Mouse (Mus musculus): ENCODE measurements around the gene Tshb. TPM values are rescaled to one million over a fixed set of nuclear protein-coding genes. Genes with fewer than 3 reads are reported as not detected.

Gene Tshb
- not detected for polyA plus RNA-seq (2012; fragmentation: generic; extraction: Trizol)

DNA sequence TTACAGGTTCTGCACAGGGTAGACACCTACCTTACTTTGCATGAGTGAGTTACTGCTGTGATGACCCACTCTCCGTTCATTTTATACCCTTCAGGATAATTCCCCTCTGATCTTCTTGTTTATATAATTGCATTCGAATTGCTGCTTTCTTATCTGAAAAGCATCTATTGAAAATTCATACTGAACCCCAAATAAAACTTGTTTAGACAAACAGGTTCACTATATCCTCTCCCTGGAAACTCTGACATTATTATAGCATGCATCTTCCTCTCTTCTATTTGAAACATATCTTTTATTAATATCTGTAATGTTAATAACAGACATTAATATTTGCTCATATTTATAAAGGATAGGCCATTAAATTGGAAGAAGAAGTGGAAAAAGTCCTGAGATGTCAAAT is at the start of gene Tshb:
Gene Tshb (minus strand): TSS at position 101 of the 400 bp plus-strand sequence.
- H3ac ChIP-seq (ENCODE audit: control insufficient read depth, insufficient read length), result no peak within 1 kb of the TSS
- no peak within 1 kb of the TSS for H3K4me2 ChIP-seq (ENCODE audit: low read depth)
- H3K27me3 ChIP-seq (ENCODE audit: control insufficient read depth, insufficient read depth, insufficient read length), result no peaks in the 10 kb centered on the region
- H3K4me3 ChIP-seq, result no peak within 1 kb of the TSS
- TF ChIP-seq POLR2A (IDR thresholded peaks at IDR 0.05; ENCODE audit: insufficient read length, low read depth) (no peak), TCF3 (IDR thresholded peaks at IDR 0.05; ENCODE audit: insufficient read length, low read depth) (no peak), POLR2AphosphoS2 (IDR thresholded peaks at IDR 0.05; ENCODE audit: insufficient read length, low read depth) (no peak), USF1 (IDR thresholded peaks at IDR 0.05; ENCODE audit: low read depth) (no peak), SRF (IDR thresholded peaks at IDR 0.05; ENCODE audit: control insufficient read depth, insufficient read length, low read depth) (no peak), MYOG (IDR thresholded peaks at IDR 0.05; ENCODE audit: control insufficient read depth in 1 of 3, insufficient read depth in 1 of 3, insufficient read length in 2 of 3, low read depth in 2 of 3) (no peak), CEBPB (IDR thresholded peaks at IDR 0.05; ENCODE audit: insufficient read depth, poor library complexity, severe bottlenecking) (no peak), REST (IDR thresholded peaks at IDR 0.05; ENCODE audit: insufficient read depth, insufficient read length) (no peak), TCF12 (IDR thresholded peaks at IDR 0.05; ENCODE audit: insufficient read depth, poor library complexity, severe bottlenecking) (no peak), MYOD1 (IDR thresholded peaks at IDR 0.05; ENCODE audit: control insufficient read depth in 1 of 3, insufficient read length in 2 of 3, low read depth in 2 of 3) (no peak), E2F4 (IDR thresholded peaks at IDR 0.05; ENCODE audit: insufficient read depth) (no peak), MAX (IDR thresholded peaks at IDR 0.05; ENCODE audit: low read depth) (no peak)
- no peaks in the 10 kb centered on the region for H3K79me2 ChIP-seq (ENCODE audit: control insufficient read depth, insufficient read depth)
- no peaks in the 10 kb centered on the region for H3K36me3 ChIP-seq (ENCODE audit: control insufficient read depth, insufficient read depth)

DNA sequence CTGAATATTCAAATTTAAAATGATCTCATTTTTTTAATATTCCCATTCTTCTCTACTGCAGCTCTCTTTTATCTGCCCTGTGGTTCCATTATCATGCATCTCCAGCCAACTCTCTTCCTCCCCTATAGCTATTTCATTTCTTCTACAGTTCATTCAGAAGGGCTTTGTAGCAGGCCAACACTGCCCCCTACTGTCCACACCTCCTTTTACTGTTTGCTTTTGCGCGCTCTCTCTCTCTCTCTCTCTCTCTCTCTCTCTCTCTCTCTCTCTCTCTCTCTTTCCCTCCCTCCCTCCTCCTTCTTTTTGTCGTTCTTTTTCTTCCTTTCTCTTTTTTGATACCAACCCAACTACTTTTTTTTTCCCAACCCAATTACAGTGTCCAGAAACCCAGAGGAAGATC is 21.4 kb upstream of the Tshb start:
- Histone ChIP-seq H3K4me3 (no peak overlapping the region), H3K4me2 (ENCODE audit: low read depth) (no peak overlapping the region), H3K27me3 (ENCODE audit: control insufficient read depth, insufficient read depth, insufficient read length) (no peaks in the 10 kb centered on the region), H3K79me2 (ENCODE audit: control insufficient read depth, insufficient read depth) (no peaks in the 10 kb centered on the region), H3ac (ENCODE audit: control insufficient read depth, insufficient read length) (no peak overlapping the region), H3K36me3 (ENCODE audit: control insufficient read depth, insufficient read depth) (no peaks in the 10 kb centered on the region)
- TF ChIP-seq MYOG (IDR thresholded peaks at IDR 0.05; ENCODE audit: control insufficient read depth in 1 of 3, insufficient read depth in 1 of 3, insufficient read length in 2 of 3, low read depth in 2 of 3) (no peak), CEBPB (IDR thresholded peaks at IDR 0.05; ENCODE audit: insufficient read depth, poor library complexity, severe bottlenecking) (no peak), TCF3 (IDR thresholded peaks at IDR 0.05; ENCODE audit: insufficient read length, low read depth) (no peak), POLR2AphosphoS2 (IDR thresholded peaks at IDR 0.05; ENCODE audit: insufficient read length, low read depth) (no peak), MAX (IDR thresholded peaks at IDR 0.05; ENCODE audit: low read depth) (no peak), USF1 (IDR thresholded peaks at IDR 0.05; ENCODE audit: low read depth) (no peak), TCF12 (IDR thresholded peaks at IDR 0.05; ENCODE audit: insufficient read depth, poor library complexity, severe bottlenecking) (no peak), E2F4 (IDR thresholded peaks at IDR 0.05; ENCODE audit: insufficient read depth) (no peak), REST (IDR thresholded peaks at IDR 0.05; ENCODE audit: insufficient read depth, insufficient read length) (no peak), MYOD1 (IDR thresholded peaks at IDR 0.05; ENCODE audit: control insufficient read depth in 1 of 3, insufficient read length in 2 of 3, low read depth in 2 of 3) (no peak)

DNA sequence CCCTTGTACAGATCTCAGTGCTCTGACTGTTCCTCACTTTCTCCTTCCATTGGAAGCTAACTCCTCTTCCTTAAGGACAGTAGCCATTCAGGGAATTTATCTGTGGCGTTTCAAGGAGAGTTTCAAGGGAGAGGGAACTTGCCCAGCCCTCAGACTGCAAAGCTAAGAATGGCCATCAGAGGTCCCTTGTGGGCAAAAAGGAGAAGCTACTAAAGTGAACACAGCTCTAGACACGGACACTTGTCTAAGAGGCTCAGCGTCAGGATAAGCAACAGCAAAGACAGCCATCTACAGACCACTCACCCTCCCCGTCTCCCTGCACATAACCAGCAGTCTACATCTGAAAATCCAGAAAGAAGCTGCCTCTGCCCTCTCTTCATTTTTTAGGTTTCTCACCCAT is 4.9 kb upstream of the Tshb start:
- Histone ChIP-seq H3K36me3 (ENCODE audit: control insufficient read depth, insufficient read depth) (no peaks in the 10 kb centered on the region), H3ac (ENCODE audit: control insufficient read depth, insufficient read length) (no peak overlapping the region), H3K79me2 (ENCODE audit: control insufficient read depth, insufficient read depth) (no peaks in the 10 kb centered on the region), H3K4me2 (ENCODE audit: low read depth) (no peak overlapping the region), H3K4me3 (no peak overlapping the region), H3K27me3 (ENCODE audit: control insufficient read depth, insufficient read depth, insufficient read length) (no peaks in the 10 kb centered on the region)
- TF ChIP-seq MYOD1 (IDR thresholded peaks at IDR 0.05; ENCODE audit: control insufficient read depth in 1 of 3, insufficient read length in 2 of 3, low read depth in 2 of 3), result no peak
- no peak for TF ChIP-seq USF1 (IDR thresholded peaks at IDR 0.05; ENCODE audit: low read depth)
- no peak for TF ChIP-seq CEBPB (IDR thresholded peaks at IDR 0.05; ENCODE audit: insufficient read depth, poor library complexity, severe bottlenecking)
- no peak for TF ChIP-seq E2F4 (IDR thresholded peaks at IDR 0.05; ENCODE audit: insufficient read depth)

DNA sequence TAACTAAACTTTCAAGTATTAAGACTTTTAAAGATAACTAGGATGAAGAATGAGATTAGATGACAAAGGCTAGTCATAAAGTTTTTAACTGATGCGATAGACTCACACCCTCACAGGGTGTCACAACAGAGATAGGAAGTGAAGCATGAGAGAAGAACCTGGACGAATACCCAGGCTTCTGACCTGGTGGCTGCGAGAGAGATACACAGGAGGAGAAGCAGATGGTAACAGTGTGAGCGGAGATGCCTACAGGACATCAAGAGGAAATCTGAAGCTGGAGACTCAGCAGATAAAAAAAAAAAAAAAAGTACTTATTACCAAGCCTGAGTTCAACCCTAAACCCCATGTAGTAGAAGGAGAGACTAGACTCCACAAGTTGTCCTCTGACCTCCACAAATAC is 9.5 kb downstream of the Tshb start:
- Histone ChIP-seq H3K4me2 (ENCODE audit: low read depth) (no peak overlapping the region), H3K36me3 (ENCODE audit: control insufficient read depth, insufficient read depth) (no peaks in the 10 kb centered on the region), H3ac (ENCODE audit: control insufficient read depth, insufficient read length) (no peak overlapping the region), H3K4me3 (no peak overlapping the region), H3K79me2 (ENCODE audit: control insufficient read depth, insufficient read depth) (no peaks in the 10 kb centered on the region), H3K27me3 (ENCODE audit: control insufficient read depth, insufficient read depth, insufficient read length) (no peaks in the 10 kb centered on the region)
- TF ChIP-seq CEBPB (IDR thresholded peaks at IDR 0.05; ENCODE audit: insufficient read depth, poor library complexity, severe bottlenecking), result no peak

DNA sequence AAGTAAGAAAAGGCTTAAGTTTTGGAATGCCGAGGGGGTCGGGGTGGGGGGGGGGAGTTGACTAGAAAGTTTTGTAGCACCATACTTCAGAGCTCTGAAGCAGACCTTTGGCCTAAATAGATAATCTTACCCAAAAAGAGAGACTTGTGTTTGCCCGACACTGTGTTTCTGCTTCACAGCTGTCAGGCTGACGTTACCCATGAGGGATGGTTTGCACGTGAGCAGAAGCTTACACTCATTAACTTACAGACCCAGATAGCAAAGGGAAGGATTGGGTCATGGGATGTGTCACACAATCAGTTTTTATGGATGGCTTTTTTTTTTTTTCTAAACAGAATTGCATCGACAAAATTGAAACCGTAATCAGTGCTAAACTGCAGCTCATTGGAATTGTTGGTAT is 17.7 kb downstream of the Tshb start:
- TF ChIP-seq MYOG (IDR thresholded peaks at IDR 0.05; ENCODE audit: control insufficient read depth in 1 of 3, insufficient read depth in 1 of 3, insufficient read length in 2 of 3, low read depth in 2 of 3) (no peak), TCF3 (IDR thresholded peaks at IDR 0.05; ENCODE audit: insufficient read length, low read depth) (no peak), REST (IDR thresholded peaks at IDR 0.05; ENCODE audit: insufficient read depth, insufficient read length) (no peak), CEBPB (IDR thresholded peaks at IDR 0.05; ENCODE audit: insufficient read depth, poor library complexity, severe bottlenecking) (no peak), POLR2AphosphoS2 (IDR thresholded peaks at IDR 0.05; ENCODE audit: insufficient read length, low read depth) (no peak), E2F4 (IDR thresholded peaks at IDR 0.05; ENCODE audit: insufficient read depth) (no peak), MAX (IDR thresholded peaks at IDR 0.05; ENCODE audit: low read depth) (no peak), SRF (IDR thresholded peaks at IDR 0.05; ENCODE audit: control insufficient read depth, insufficient read length, low read depth) (no peak), TCF12 (IDR thresholded peaks at IDR 0.05; ENCODE audit: insufficient read depth, poor library complexity, severe bottlenecking) (no peak), MYOD1 (IDR thresholded peaks at IDR 0.05; ENCODE audit: control insufficient read depth in 1 of 3, insufficient read length in 2 of 3, low read depth in 2 of 3) (no peak), POLR2A (IDR thresholded peaks at IDR 0.05; ENCODE audit: insufficient read length, low read depth) (no peak), USF1 (IDR thresholded peaks at IDR 0.05; ENCODE audit: low read depth) (no peak)
- Histone ChIP-seq H3K27me3 (ENCODE audit: control insufficient read depth, insufficient read depth, insufficient read length) (no peaks in the 10 kb centered on the region), H3ac (ENCODE audit: control insufficient read depth, insufficient read length) (no peak overlapping the region), H3K4me2 (ENCODE audit: low read depth) (no peak overlapping the region), H3K36me3 (ENCODE audit: control insufficient read depth, insufficient read depth) (no peaks in the 10 kb centered on the region), H3K79me2 (ENCODE audit: control insufficient read depth, insufficient read depth) (no peaks in the 10 kb centered on the region), H3K4me3 (no peak overlapping the region)

Measured in myocyte (in vitro differentiated cells).